Mouse (Mus musculus) limb, embryonic 11.5 days (tissue): ENCODE data around the gene Nectin1. TPM values are rescaled to one million over a fixed set of nuclear protein-coding genes. Genes with fewer than 3 reads are reported as not detected.
A peak's percentile ranks its signal among the peaks of the same experiment; 100 is the strongest.

Experiments used
- ATAC-seq: fragments of 200-750 bp; cut with Nextera tagmentation; 2 replicates; pipeline ENCODE4 v1.8.0; 2017; ENCODE audit warnings: low read depth; ENCODE audit not compliant: insufficient number of reproducible peaks, low FRiP score, low TSS enrichment
- DNase-seq: peaks from one replicate; pipeline ENCODE4 v3.0.0-alpha.2; 2015; ENCODE audit warnings: low spot score
- H3K27ac ChIP-seq: fragments of 300-500 bp; sonication (generic); replicated peaks from 2 replicates; pipeline ENCODE4 v1.5.1; 2014; ENCODE audit warnings: low read depth, mild to moderate bottlenecking, low read length
- H3K27me3 ChIP-seq: fragments of 300-500 bp; sonication (generic); 2 replicates; pipeline ENCODE4 v1.6.1; 2014; ENCODE audit warnings: mild to moderate bottlenecking, low read length, mixed read lengths; ENCODE audit not compliant: control insufficient read depth, insufficient read depth
- H3K36me3 ChIP-seq: fragments of 300-500 bp; sonication (generic); 2 replicates; pipeline ENCODE4 v1.6.1; 2014; ENCODE audit warnings: mild to moderate bottlenecking, low read length, moderate library complexity, mixed read lengths; ENCODE audit not compliant: control insufficient read depth, insufficient read depth
- H3K4me1 ChIP-seq: fragments of 300-500 bp; sonication (generic); 2 replicates; pipeline ENCODE4 v1.6.1; 2014; ENCODE audit warnings: low read length, mixed read lengths; ENCODE audit not compliant: control insufficient read depth, insufficient read depth
- H3K4me2 ChIP-seq: fragments of 300-500 bp; sonication (generic); 2 replicates; pipeline ENCODE4 v1.6.1; 2014; ENCODE audit warnings: low read depth, mild to moderate bottlenecking, moderate library complexity; ENCODE audit not compliant: severe bottlenecking
- H3K4me3 ChIP-seq: fragments of 300-500 bp; sonication (generic); 2 replicates; pipeline ENCODE4 v1.5.1; 2014; ENCODE audit warnings: low read depth, low read length
- H3K9ac ChIP-seq: fragments of 300-500 bp; sonication (generic); 2 replicates; pipeline ENCODE4 v1.6.1; 2014; ENCODE audit warnings: mild to moderate bottlenecking, low read length
- H3K9me3 ChIP-seq: fragments of 300-500 bp; sonication (generic); 2 replicates; pipeline ENCODE4 v1.6.1; 2016; ENCODE audit warnings: low read length; ENCODE audit not compliant: control insufficient read depth
- WGBS: fragments of 180-500 bp; shearing (Covaris S2); extraction: QIAGEN DNeasy Blood & Tissue Kit; methylation state at CpG from one replicate; pipeline ENCODE4 v1.1.7; 2014; 5-methylcytosine and 5-hydroxymethylcytosine counted together
- polyA plus RNA-seq: library from polyadenylated mRNA; unstranded; fragments of >200 nt; fragmentation: Nextera tagmentation; extraction: Ambion mirVana; gene quantifications from 2 replicates; pipeline ENCODE4 v1.2.1, GENCODE M21; 2014

The Nectin1 gene
- polyA plus RNA-seq, 1 experiment from 2014 or later, result 4.7 TPM

- ATAC-seq (no peak), DNase-seq (no peak)
- WGBS, result 84% methylated on average over 9 of the region's 9 CpGs
- Histone ChIP-seq H3K9ac (no peak overlapping the region), H3K4me3 (no peak overlapping the region), H3K4me2 (no peak overlapping the region), H3K27ac (no peak overlapping the region), H3K36me3 (no peaks in the 10 kb centered on the region), H3K4me1 (peaks cover 3% of the 10 kb centered on the region; the same call in 1 of the 2 replicates), H3K9me3 (no peaks in the 10 kb centered on the region), H3K27me3 (no peaks in the 10 kb centered on the region)
These were observed 48.9 kb downstream of the Nectin1 start for GRCm38 (mm10) chr9:43792681-43793080.

- Histone ChIP-seq H3K27me3 (no peaks in the 10 kb centered on the region), H3K36me3 (no peaks in the 10 kb centered on the region), H3K27ac (no peak overlapping the region), H3K4me2 (no peak overlapping the region), H3K9me3 (no peaks in the 10 kb centered on the region), H3K4me1 (0 out of 2 replicates have a peak, but pooled peaks cover 3% of the 10 kb centered on the region), H3K4me3 (no peak overlapping the region), H3K9ac (no peak overlapping the region)
- ATAC-seq (no peak), DNase-seq (no peak)
- WGBS, result 86% methylated on average over 3 of the region's 3 CpGs
These were observed 49.6 kb downstream of the Nectin1 start for GRCm38 (mm10) chr9:43793411-43793810.

- Histone ChIP-seq H3K9ac (no peak overlapping the region), H3K4me1 (0 out of 2 replicates have a peak, but pooled peaks cover 3% of the 10 kb centered on the region), H3K4me2 (no peak overlapping the region), H3K27me3 (no peaks in the 10 kb centered on the region), H3K36me3 (no peaks in the 10 kb centered on the region), H3K9me3 (no peaks in the 10 kb centered on the region), H3K4me3 (no peak overlapping the region), H3K27ac (no peak overlapping the region)
- ATAC-seq, result no peak
- 87% methylated on average over 3 of the region's 3 CpGs for WGBS
- DNase-seq, result no peak
These were observed 52.2 kb downstream of the Nectin1 start for GRCm38 (mm10) chr9:43796031-43796430.

GRCm38 (mm10) chr9:43796841-43797740 lies 53.3 kb downstream of the Nectin1 start:
- WGBS, result 77% methylated on average over 11 of the region's 11 CpGs
- no peaks in the 10 kb centered on the region for H3K9me3 ChIP-seq
- H3K36me3 ChIP-seq, result no peaks in the 10 kb centered on the region
- H3K4me3 ChIP-seq, result no peak overlapping the region
- no peak overlapping the region for H3K4me2 ChIP-seq
- no peak overlapping the region for H3K9ac ChIP-seq
- 0 out of 2 replicates have a peak, but pooled peaks cover 3% of the 10 kb centered on the region for H3K4me1 ChIP-seq
- DNase-seq (no peak), ATAC-seq (no peak)
- H3K27me3 ChIP-seq, result no peaks in the 10 kb centered on the region
- H3K27ac ChIP-seq, result no peak overlapping the region

GRCm38 (mm10) chr9:43797746-43798145 lies 54.0 kb downstream of the Nectin1 start:
- no peak overlapping the region for H3K9ac ChIP-seq
- no peaks in the 10 kb centered on the region for H3K27me3 ChIP-seq
- WGBS, result 59% methylated on average over 7 of the region's 7 CpGs
- no peak overlapping the region for H3K4me2 ChIP-seq
- no peaks in the 10 kb centered on the region for H3K36me3 ChIP-seq
- 0 out of 2 replicates have a peak, but pooled peaks cover 3% of the 10 kb centered on the region for H3K4me1 ChIP-seq
- ATAC-seq, result no peak
- DNase-seq, result no peak
- no peak overlapping the region for H3K4me3 ChIP-seq
- no peaks in the 10 kb centered on the region for H3K9me3 ChIP-seq
- no peak overlapping the region for H3K27ac ChIP-seq

DNA sequence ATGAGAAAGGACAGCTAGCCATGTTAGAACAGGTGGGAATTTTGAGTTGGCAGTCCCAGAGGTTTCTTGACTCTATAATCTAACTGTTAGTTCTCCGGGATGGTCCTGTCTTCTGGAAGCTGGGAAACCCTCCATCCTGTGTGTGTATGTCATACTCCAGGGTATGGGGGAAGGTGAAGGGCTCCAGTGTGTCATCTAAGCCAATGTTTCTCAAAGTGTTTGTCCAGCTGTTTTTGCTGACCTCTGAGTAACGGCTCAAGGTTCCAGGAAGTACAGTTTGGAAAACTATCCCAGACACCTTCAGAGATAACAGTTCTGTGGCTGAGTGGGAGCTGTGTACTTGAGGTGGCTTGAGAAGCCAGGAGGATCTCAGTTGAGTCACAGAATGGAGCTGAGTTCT lies 56.7 kb downstream of the Nectin1 start:
- H3K9me3 ChIP-seq, result no peaks in the 10 kb centered on the region
- no peak for ATAC-seq
- no peak overlapping the region for H3K9ac ChIP-seq
- WGBS, result 77% methylated on average over 2 of the region's 2 CpGs
- H3K36me3 ChIP-seq, result no peaks in the 10 kb centered on the region
- no peak overlapping the region for H3K4me3 ChIP-seq
- no peak overlapping the region for H3K27ac ChIP-seq
- H3K4me2 ChIP-seq, result no peak overlapping the region
- H3K4me1 ChIP-seq, result 0 out of 2 replicates have a peak, but pooled peaks cover 3% of the 10 kb centered on the region
- no peak for DNase-seq
- no peaks in the 10 kb centered on the region for H3K27me3 ChIP-seq

- H3K9ac ChIP-seq, result no peak overlapping the region
- no peak overlapping the region for H3K4me2 ChIP-seq
- ATAC-seq (no peak), DNase-seq (peak; percentile 74)
- no peak overlapping the region for H3K4me3 ChIP-seq
- no peaks in the 10 kb centered on the region for H3K36me3 ChIP-seq
- H3K9me3 ChIP-seq, result no peaks in the 10 kb centered on the region
- 29% methylated on average over 5 of the region's 5 CpGs for WGBS
- H3K27ac ChIP-seq, result no peak overlapping the region
- H3K4me1 ChIP-seq, result 0 out of 2 replicates have a peak, but pooled peaks cover 3% of the 10 kb centered on the region
- no peaks in the 10 kb centered on the region for H3K27me3 ChIP-seq
These were observed 58.1 kb downstream of the Nectin1 start for GRCm38 (mm10) chr9:43801911-43802310.

DNA sequence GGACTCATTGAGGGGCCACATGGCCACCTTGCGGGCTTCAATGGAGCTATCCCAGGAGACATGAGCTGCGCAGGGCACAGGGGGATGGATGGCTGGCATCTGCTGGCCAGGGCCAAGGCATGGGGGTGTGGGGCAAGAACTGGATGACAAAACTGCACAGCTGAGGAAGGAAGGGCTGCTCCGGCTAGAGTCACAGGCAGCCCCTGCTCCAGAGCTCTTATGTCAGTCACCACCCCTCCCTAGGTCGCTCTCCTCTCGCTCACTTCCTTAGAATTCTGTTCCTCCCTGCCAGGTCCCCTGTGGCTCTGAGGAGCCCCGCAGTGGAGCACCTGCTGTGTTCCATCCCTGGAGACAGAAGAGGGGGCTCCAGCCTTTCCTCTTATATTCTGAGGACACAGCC lies 63.8 kb downstream of the Nectin1 start:
- no peak overlapping the region for H3K4me3 ChIP-seq
- no peak overlapping the region for H3K4me2 ChIP-seq
- no peak overlapping the region for H3K9ac ChIP-seq
- no peaks in the 10 kb centered on the region for H3K36me3 ChIP-seq
- no peak for ATAC-seq
- no peak overlapping the region for H3K27ac ChIP-seq
- peaks cover 10% of the 10 kb centered on the region; the same call in 1 of the 2 replicates for H3K4me1 ChIP-seq
- 26% methylated on average over 6 of the region's 6 CpGs for WGBS
- no peaks in the 10 kb centered on the region for H3K27me3 ChIP-seq
- no peak for DNase-seq
- no peaks in the 10 kb centered on the region for H3K9me3 ChIP-seq
